Mouse (Mus musculus): ENCODE data around the gene Slc44a5.

DNA sequence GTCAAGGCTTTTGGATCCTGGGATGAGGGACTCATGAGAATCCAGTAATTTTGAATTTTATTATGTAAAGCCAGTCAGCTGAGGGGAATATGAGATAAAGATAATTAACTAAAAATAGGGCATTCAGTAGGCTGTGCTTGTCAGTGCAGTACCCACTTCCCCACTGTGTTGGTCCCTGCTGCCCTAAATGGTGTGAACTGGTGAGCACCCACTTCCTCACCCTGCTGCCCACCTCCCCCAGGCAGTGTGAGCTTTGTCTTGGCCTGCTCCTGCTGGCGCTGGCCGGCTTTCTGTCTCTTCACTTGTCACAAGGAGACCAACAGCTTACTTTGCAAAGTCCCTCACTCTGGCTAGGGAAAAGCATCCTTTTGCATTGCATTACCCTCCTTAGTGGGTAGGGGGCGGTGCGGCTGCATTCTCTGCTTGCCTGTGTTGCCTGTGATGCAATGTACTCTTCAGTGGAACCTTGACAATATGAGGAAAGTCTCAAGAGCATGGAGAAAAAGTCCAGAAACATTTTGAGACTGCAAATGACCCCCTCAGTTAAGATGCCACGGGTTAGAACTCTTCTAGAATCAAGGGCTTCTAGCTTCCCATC, 344.5 kb downstream of the Slc44a5 start:
- no peak for TF ChIP-seq POLR2A (IDR thresholded peaks at IDR 0.05; ENCODE audit: insufficient read depth, low read depth, low read length)
- peak; percentile 52 for TF ChIP-seq CTCF (IDR thresholded peaks at IDR 0.05)
- TF ChIP-seq EP300 (IDR thresholded peaks at IDR 0.05; ENCODE audit: insufficient read depth, low read depth, low read length): no peak
